In genomic region chr14:60015891-60016290, GRCm38 (mm10) we compare ENCODE assay signal across 8 mouse cellular contexts.
DNase-seq lines count a peak whose midpoint lies in the region; ATAC-seq and TF ChIP-seq lines count a peak whose summit lies in the region.

No protein-coding gene starts in this region.

- H3K4me3 ChIP-seq in bone marrow macrophage, adult 2 months (ENCODE audit: insufficient read depth, low read length): no peak overlapping the region
- H3K4me3 ChIP-seq in embryonic fibroblast, embryonic 13.5 days (ENCODE audit: insufficient read depth, low read length): no peak overlapping the region
- H3K4me3 ChIP-seq in liver, postnatal 0 days (ENCODE audit: low read depth, low read length): no peak overlapping the region

- no peak overlapping the region for H3K27ac ChIP-seq in bone marrow macrophage, adult 2 months (ENCODE audit: insufficient read depth, low read depth, low read length)
- H3K27ac ChIP-seq in embryonic fibroblast, embryonic 13.5 days (ENCODE audit: insufficient read depth, low read length): no peak overlapping the region
- no peak overlapping the region for H3K27ac ChIP-seq in liver, postnatal 0 days (ENCODE audit: low read depth)

- no peaks in the 10 kb centered on the region for H3K9me3 ChIP-seq in liver, postnatal 0 days (ENCODE audit: low read length)

- H3K4me1 ChIP-seq in bone marrow macrophage, adult 2 months (ENCODE audit: control insufficient read depth, insufficient read depth, low read length): no peaks in the 10 kb centered on the region
- H3K4me1 ChIP-seq in embryonic fibroblast, embryonic 13.5 days (ENCODE audit: control insufficient read depth, insufficient read depth, low read length): no peaks in the 10 kb centered on the region
- H3K4me1 ChIP-seq in liver, postnatal 0 days (ENCODE audit: insufficient read depth): no peaks in the 10 kb centered on the region

- intact Hi-C loops in heart, postnatal 14 days (cut with DNase I): loop anchor here (1.0 to 2.0 kb wide), 2 partner anchors 73 to 411 kb away; no protein-coding TSS in a partner anchor

- peak; percentile 73 to 86 for DNase-seq in heart, postnatal 14 days
- peak; percentile 80 for DNase-seq in large intestine, adult 2 months (ENCODE audit: low read depth, low spot score)
- DNase-seq in liver, postnatal 0 days: peak; percentile 82
- peak; percentile 35 for DNase-seq in ovary, adult 18-20 months (ENCODE audit: low spot score)
- DNase-seq in thymus, postnatal 0 days (ENCODE audit: low spot score): peak; percentile 78

- ATAC-seq in CD4-positive, CD25-positive, alpha-beta regulatory T cell, adult 4 months: peak; percentile 54
- no peak for ATAC-seq in liver, postnatal 0 days

- TF ChIP-seq CTCF in bone marrow macrophage, adult 2 months (IDR thresholded peaks at IDR 0.05; ENCODE audit: low read depth, low read length): peak; percentile 78
- TF ChIP-seq CTCF in embryonic fibroblast, embryonic 13.5 days (IDR thresholded peaks at IDR 0.05; ENCODE audit: borderline replicate concordance, insufficient read depth, low read length): peak; percentile 84
- peak; percentile 87 for TF ChIP-seq CTCF in liver, postnatal 0 days (IDR thresholded peaks at IDR 0.05; ENCODE audit: low read depth)

- no peak overlapping the region for H3K4me2 ChIP-seq in liver, postnatal 0 days (ENCODE audit: low read depth, low read length)

- no peak for TF ChIP-seq EP300 in liver, postnatal 0 days (IDR thresholded peaks at IDR 0.05; ENCODE audit: low read depth)

- TF ChIP-seq POLR2A in bone marrow macrophage, adult 2 months (IDR thresholded peaks at IDR 0.05; ENCODE audit: borderline replicate concordance, low read depth, low read length): no peak
- no peak for TF ChIP-seq POLR2A in embryonic fibroblast, embryonic 13.5 days (IDR thresholded peaks at IDR 0.05; ENCODE audit: low read depth, low read length)

- no peaks in the 10 kb centered on the region for H3K27me3 ChIP-seq in liver, postnatal 0 days (ENCODE audit: insufficient read depth, low read length)

- WGBS in large intestine, adult 2 months: 25% methylated on average over 4 of the region's 4 CpGs
- WGBS in liver, postnatal 0 days (ENCODE audit: insufficient replicate concordance): 32% methylated on average over 4 of the region's 4 CpGs

- H3K36me3 ChIP-seq in liver, postnatal 0 days (replicated peaks; ENCODE audit: insufficient read depth, low read length): 0 out of 2 replicates have a peak, but pooled peaks cover 3% of the 10 kb centered on the region

- no peak overlapping the region for H3K9ac ChIP-seq in liver, postnatal 0 days (replicated peaks)
